Mouse (Mus musculus) lung, embryonic 14.5 days (tissue): ENCODE data around the gene Ulk1. TPM values are rescaled to one million over a fixed set of nuclear protein-coding genes. Genes with fewer than 3 reads are reported as not detected.

ENCODE experiments used
- ATAC-seq: fragments of 200-750 bp; cut with Nextera tagmentation; 2 replicates; pipeline ENCODE4 v1.8.0; 2017; ENCODE audit warnings: mild to moderate bottlenecking, moderate TSS enrichment, moderate library complexity; ENCODE audit not compliant: insufficient read depth
- DNase-seq: peaks from one replicate; pipeline ENCODE4 v3.0.0-alpha.2; 2015
- H3K27ac ChIP-seq: fragments of 300-500 bp; sonication (generic); 2 replicates; pipeline ENCODE4 v1.5.1; 2014; ENCODE audit warnings: low read depth, mild to moderate bottlenecking, moderate library complexity
- H3K27me3 ChIP-seq: fragments of 300-500 bp; sonication (generic); 2 replicates; pipeline ENCODE4 v1.6.1; 2014; ENCODE audit warnings: low read length, control low read depth; ENCODE audit not compliant: insufficient read depth
- H3K36me3 ChIP-seq: fragments of 300-500 bp; sonication (generic); 2 replicates; pipeline ENCODE4 v1.6.1; 2014; ENCODE audit warnings: control low read depth; ENCODE audit not compliant: insufficient read depth
- H3K4me1 ChIP-seq: fragments of 300-500 bp; sonication (generic); 2 replicates; pipeline ENCODE4 v1.6.1; 2014; ENCODE audit warnings: antibody characterized with exemption, control low read depth; ENCODE audit not compliant: insufficient read depth
- H3K4me2 ChIP-seq: fragments of 300-500 bp; sonication (generic); 2 replicates; pipeline ENCODE4 v1.6.1; 2014; ENCODE audit warnings: mild to moderate bottlenecking
- H3K4me3 ChIP-seq: fragments of 300-500 bp; sonication (generic); 2 replicates; pipeline ENCODE4 v1.5.1; 2014; ENCODE audit warnings: low read depth, low read length
- H3K9ac ChIP-seq: fragments of 300-500 bp; sonication (generic); 2 replicates; pipeline ENCODE4 v1.6.1; 2014
- H3K9me3 ChIP-seq: fragments of 300-500 bp; sonication (generic); 2 replicates; pipeline ENCODE4 v1.6.1; 2016; ENCODE audit warnings: low read depth, low read length, control low read depth
- CTCF ChIP-seq: IDR thresholded peaks from 2 replicates; pipeline ENCODE4 v1.5.1; 2016; ENCODE audit warnings: antibody characterized with exemption, low read depth
- WGBS: fragments of 180-500 bp; shearing (Covaris S2); extraction: QIAGEN DNeasy Blood & Tissue Kit; methylation state at CpG from one replicate; pipeline ENCODE4 v1.1.7; 2014; 5-methylcytosine and 5-hydroxymethylcytosine counted together
- polyA plus RNA-seq: library from polyadenylated mRNA; unstranded; fragments of >200 nt; fragmentation: Nextera tagmentation; extraction: Ambion mirVana; gene quantifications from 2 replicates; pipeline ENCODE4 v1.2.1, GENCODE M21; 2014

Ulk1 gene
- polyA plus RNA-seq, 1 experiment from 2014 or later = 39.2 TPM

DNA sequence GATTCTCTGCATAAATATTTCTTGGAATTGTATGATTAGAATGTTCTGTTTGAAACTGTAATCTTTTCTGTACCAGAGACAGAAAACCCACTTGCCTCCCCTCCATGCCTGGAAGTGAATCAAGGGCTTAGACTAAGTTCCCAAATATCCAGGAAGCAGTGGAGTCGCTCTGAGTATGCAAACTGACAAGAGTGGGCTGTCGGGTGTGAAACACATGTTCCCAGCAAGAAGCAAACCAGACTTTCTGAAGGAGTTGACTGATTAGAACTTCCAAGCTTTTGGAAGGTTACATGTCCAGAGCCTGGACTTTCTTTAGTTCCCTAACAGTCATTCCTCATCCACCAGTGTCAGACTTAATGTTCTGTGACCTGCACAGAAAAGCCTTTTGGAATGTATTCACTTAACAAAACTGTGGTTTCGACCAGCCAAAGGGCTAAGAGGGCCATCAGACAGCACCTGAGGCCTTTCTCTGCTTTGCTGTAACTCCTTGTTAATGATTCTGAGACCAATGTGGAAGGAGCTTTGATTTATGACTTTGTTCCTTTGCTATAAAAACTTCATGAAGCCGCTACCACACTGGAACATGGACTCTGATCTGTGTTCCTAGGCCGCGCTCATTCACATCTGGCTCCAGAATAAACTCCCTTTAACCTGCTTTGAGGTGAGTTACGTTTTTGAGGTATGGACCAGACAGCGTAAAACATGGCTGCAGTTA lies 17.0 kb upstream of the Ulk1 start:
- Histone ChIP-seq H3K36me3 (peaks cover 11% of the 10 kb centered on the region; the same call in 1 of the 2 replicates), H3K4me2 (no peak overlapping the region), H3K27ac (no peak overlapping the region), H3K4me3 (no peak overlapping the region), H3K27me3 (no peaks in the 10 kb centered on the region), H3K9ac (no peak overlapping the region), H3K9me3 (no peaks in the 10 kb centered on the region), H3K4me1 (no peaks in the 10 kb centered on the region)
- DNase-seq (no peak), ATAC-seq (no peak)
- 79% methylated on average over 8 of the region's 8 CpGs for WGBS
- TF ChIP-seq CTCF = no peak

DNA sequence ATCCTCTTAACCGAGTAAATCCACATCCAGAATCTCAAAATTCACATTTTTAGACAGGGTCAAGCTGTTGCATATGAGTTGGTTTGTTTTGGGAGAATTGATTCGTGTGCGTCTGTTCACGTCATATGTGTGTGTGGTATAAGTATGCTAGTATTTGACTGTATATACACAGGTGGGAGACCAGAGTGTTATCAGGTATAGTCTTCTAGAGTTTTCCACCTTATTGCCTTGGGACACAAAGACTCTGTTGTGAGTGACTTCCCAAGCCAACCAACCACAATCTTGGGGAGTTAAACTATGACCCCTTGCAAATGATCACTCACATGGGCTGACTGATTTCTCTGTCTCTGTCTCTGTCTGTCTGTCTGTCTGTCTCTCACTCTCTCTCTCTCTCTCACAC lies 14.5 kb upstream of the Ulk1 start:
- H3K9me3 ChIP-seq = no peaks in the 10 kb centered on the region
- H3K27me3 ChIP-seq = no peaks in the 10 kb centered on the region
- no peak overlapping the region for H3K9ac ChIP-seq
- no peaks in the 10 kb centered on the region for H3K4me1 ChIP-seq
- no peak overlapping the region for H3K4me2 ChIP-seq
- DNase-seq (no peak), ATAC-seq (no peak)
- 0 out of 2 replicates have a peak, but pooled peaks cover 5% of the 10 kb centered on the region for H3K36me3 ChIP-seq
- WGBS = 75% methylated on average over 4 of the region's 4 CpGs
- no peak overlapping the region for H3K27ac ChIP-seq
- no peak overlapping the region for H3K4me3 ChIP-seq
- no peak for TF ChIP-seq CTCF

DNA sequence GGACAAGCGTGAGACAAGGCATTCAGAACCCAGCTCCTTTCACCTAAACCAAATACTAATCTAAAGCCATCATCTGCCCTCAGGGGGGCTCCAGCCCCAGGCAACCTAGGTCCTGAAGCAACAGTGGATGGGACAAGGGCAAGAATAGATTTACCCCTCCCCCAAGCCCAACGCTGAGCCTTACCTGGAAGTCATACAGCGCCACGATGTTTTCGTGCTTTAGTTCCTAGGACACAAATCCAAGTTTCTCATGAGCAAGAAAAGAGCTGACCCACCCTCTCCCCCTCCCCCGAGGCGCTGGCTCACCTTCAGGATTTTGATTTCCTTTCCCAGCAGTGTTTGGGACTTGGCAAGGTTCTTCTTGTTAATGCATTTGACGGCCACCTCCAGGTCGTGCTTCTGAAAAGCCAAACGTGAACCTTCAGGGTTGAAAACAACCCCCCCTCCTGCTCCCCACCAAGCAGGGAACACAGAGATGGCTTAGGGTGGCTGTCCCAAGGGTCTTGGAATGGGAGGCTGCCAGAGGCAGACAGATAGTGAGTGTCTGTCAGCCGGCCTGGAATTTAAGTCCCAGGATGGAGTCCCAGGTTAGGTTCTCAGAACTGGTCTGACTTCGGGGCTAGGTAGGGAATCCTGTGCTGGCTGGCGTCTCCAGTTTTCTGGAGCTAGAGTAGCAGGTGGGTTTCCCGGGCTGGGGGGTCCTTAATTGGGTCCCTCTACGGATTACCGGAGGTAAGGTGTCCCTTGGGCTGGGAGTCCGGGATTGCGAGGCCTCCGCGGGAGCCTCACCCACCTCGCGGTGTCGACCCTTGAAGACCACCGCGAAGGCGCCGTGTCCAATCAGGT lies 853 bp downstream of the Ulk1 start:
- no peak; the same call in 1 of the 2 replicates for ATAC-seq
- Histone ChIP-seq H3K27ac (peak overlapping the region; percentile 87), H3K27me3 (no peaks in the 10 kb centered on the region), H3K9ac (peak overlapping the region; percentile 95), H3K4me3 (peak overlapping the region; percentile 97), H3K4me2 (peak overlapping the region; percentile 91), H3K4me1 (peaks cover 14% of the 10 kb centered on the region), H3K36me3 (peaks cover 31% of the 10 kb centered on the region; the same call in 1 of the 2 replicates), H3K9me3 (no peaks in the 10 kb centered on the region)
- DNase-seq = peak; percentile 38
- TF ChIP-seq CTCF = no peak
- WGBS = under 1% methylated on average over 27 of the region's 27 CpGs

DNA sequence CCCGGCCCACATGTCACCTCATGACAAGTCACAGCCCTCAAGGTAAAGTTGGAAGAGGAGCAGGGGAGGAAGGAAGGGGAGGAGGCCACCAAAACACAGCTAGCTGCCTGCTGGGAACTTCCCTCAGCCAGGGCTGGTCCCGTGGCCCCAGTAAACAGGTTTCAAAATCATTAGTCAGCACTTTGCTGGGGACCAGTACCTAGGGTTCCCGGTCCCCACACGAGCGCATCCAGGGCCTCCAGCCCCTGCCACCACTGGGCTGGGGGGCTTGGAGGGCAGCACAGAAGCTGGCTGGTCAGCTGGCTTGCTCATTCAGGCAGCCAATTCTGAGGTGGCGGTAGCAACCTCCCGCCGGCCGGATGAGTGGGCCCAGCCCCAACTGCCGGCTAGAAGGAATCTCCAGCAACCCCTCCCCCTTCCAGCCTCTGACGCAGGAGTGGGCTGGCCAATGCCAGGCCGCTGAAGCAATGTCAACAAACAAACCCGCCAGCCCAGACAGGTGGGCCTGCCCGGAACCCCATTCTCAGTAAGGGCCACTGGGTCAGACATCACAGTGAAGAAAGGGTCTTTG lies 1.8 kb downstream of the Ulk1 start:
- 2% methylated on average over 14 of the region's 14 CpGs for WGBS

DNA sequence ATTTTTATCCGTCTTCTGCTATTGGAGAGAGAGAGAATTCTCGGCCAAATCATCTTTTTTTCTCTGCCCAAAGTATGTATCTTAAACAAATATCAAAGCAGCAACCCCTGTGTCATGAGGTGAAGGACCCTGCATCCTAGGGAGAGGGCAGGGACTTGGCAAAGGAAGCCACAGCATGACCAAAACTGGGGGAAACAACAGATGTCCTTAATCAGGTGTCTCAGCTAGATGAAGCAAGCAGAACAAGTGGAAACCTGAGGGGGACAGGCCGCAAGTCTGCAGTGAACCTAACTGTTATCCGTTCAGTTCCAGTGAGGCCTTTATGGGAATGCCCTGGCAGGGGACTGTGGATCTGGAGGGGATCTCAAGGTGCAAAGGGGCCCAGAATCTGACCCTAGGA lies 2.4 kb downstream of the Ulk1 start:
- H3K27ac ChIP-seq = peak overlapping the region; percentile 73
- H3K4me3 ChIP-seq = peak overlapping the region; percentile 97
- 72% methylated on average over 4 of the region's 4 CpGs for WGBS

More for the DNA sequence above, 1.8 kb downstream of the Ulk1 start:
- DNase-seq (peak; percentile 94), ATAC-seq (peak; percentile 68)
- peak overlapping the region; percentile 97 for H3K4me3 ChIP-seq
- H3K4me1 ChIP-seq = peaks cover 14% of the 10 kb centered on the region
- no peaks in the 10 kb centered on the region for H3K9me3 ChIP-seq
- no peak for TF ChIP-seq CTCF
- peak overlapping the region; percentile 91 for H3K4me2 ChIP-seq
- peaks cover 34% of the 10 kb centered on the region; the same call in 1 of the 2 replicates for H3K36me3 ChIP-seq
- H3K9ac ChIP-seq = peak overlapping the region; percentile 95
- peak overlapping the region; percentile 87 for H3K27ac ChIP-seq
- H3K27me3 ChIP-seq = no peaks in the 10 kb centered on the region

DNA sequence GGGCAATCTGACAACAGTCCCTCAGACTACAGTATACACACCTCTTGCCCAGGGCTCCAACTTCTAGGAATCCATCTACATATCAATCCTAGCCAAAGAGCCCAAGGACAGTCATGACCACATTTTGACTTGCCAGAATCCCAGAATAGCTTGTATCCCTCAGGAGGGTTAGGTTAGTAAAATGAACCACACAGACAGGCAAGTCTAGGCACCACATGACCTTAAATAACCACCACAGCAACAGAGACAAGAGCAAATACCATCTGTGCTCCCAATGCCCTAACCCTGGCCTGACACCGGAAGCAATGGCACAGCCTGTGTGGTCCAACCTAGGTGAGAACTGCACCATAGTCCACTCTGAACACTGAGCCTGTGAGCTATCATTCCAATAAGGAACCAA lies 3.2 kb downstream of the Ulk1 start:
- H3K27me3 ChIP-seq = no peaks in the 10 kb centered on the region
- WGBS = 82% methylated on average over 1 of the region's 1 CpGs
- H3K36me3 ChIP-seq = peaks cover 42% of the 10 kb centered on the region; the same call in 1 of the 2 replicates
- H3K9me3 ChIP-seq = no peaks in the 10 kb centered on the region
- H3K4me2 ChIP-seq = no peak overlapping the region
- no peak overlapping the region for H3K27ac ChIP-seq
- DNase-seq = no peak
- no peak for ATAC-seq
- no peak overlapping the region for H3K4me3 ChIP-seq
- H3K9ac ChIP-seq = no peak overlapping the region
- TF ChIP-seq CTCF = no peak
- H3K4me1 ChIP-seq = peaks cover 14% of the 10 kb centered on the region

More for the DNA sequence above, 2.4 kb downstream of the Ulk1 start:
- Histone ChIP-seq H3K4me1 (peaks cover 14% of the 10 kb centered on the region), H3K36me3 (peaks cover 34% of the 10 kb centered on the region; the same call in 1 of the 2 replicates), H3K4me2 (peak overlapping the region; percentile 91), H3K27me3 (no peaks in the 10 kb centered on the region), H3K9ac (peak overlapping the region; percentile 95), H3K9me3 (no peaks in the 10 kb centered on the region)
- ATAC-seq (no peak), DNase-seq (no peak)
- no peak for TF ChIP-seq CTCF

DNA sequence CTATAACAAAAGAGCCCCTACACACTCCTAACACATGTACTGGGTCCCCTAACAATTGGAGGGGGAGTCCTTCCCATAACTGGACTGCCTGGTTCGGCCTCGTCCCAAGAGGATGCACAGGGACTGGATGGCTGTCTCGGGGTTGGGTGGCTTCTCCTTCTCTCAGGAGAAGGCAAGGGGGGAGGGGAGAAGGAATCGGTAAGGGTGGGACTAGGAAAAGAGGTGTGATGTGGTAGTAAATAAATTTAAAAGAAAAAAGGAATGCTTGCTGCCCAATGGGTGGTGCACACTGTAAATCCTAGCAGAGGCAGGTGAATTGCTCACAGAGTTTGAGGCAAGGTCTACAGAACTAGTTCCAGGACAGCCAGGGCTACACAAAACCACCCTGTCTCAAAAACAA lies 3.7 kb downstream of the Ulk1 start:
- no peak overlapping the region for H3K4me2 ChIP-seq
- no peak for DNase-seq
- no peak overlapping the region for H3K9ac ChIP-seq
- TF ChIP-seq CTCF = no peak
- H3K27ac ChIP-seq = no peak overlapping the region
- H3K4me1 ChIP-seq = peaks cover 14% of the 10 kb centered on the region
- no peaks in the 10 kb centered on the region for H3K9me3 ChIP-seq
- WGBS = 82% methylated on average over 4 of the region's 4 CpGs
- no peaks in the 10 kb centered on the region for H3K27me3 ChIP-seq
- H3K36me3 ChIP-seq = peaks cover 47% of the 10 kb centered on the region
- no peak for ATAC-seq
- H3K4me3 ChIP-seq = no peak overlapping the region
